Mouse (Mus musculus): ENCODE data around the gene Bricd5. TPM values are rescaled to one million over a fixed set of nuclear protein-coding genes. Genes with fewer than 3 reads are reported as not detected.

Bricd5 gene
- polyA plus RNA-seq, 1 experiment from 2014 or later: 0.18 TPM

DNA sequence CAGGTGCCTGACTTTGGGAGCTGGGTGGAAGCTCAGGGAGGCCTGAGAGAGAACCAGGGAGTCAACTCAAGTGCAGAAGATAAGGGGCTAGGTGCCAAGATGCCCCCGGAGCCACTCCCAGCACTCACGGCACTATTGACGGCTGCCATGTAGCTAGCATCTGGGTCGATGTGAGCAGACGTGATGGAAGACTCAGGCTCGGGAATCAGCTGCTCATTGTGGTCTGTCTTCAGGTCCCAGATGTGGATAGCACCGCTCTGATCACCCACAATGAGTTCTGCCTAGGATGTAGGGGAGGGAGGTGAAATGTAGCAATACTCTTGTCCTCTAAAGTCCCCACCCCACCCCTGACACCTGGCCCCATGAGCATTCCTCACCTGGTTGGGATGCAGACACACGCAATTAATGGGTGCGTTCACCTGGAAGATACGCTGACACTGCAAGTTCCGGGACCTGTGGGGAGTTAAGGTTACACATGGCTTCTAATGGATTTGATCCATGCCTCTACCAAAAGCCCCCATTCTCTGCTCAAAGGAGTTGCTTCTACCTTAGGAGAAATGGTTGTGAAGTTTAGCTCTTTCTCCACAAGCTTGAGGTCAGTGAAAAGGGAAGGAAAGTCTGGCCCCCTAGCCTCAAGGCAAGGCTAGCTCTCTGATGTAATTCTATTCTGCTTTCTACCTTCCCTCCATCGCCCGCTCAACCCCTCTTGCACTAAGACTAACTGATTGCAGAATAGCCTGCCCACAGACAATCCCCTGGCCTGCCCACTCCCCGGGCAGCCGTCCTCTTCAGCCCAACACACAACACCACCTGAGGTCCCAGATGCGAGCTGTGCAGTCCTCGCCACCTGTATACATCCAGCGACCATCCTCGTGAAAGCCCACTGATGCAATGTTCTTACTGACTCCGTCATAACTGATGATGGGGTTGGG is 3.6 kb downstream of the Bricd5 start:
- no peak for ATAC-seq (replicated peaks; ENCODE audit: insufficient number of reproducible peaks, insufficient read depth, low FRiP score, low read depth)
- no peak overlapping the region for H3K27ac ChIP-seq
- H3K36me3 ChIP-seq: peaks cover 29% of the 10 kb centered on the region
- no peak overlapping the region for H3K4me2 ChIP-seq
- WGBS: 92% methylated on average over 20 of the region's 20 CpGs
- H3K9ac ChIP-seq: no peak overlapping the region; the same call in 1 of the 2 replicates
- H3K4me3 ChIP-seq: no peak overlapping the region; the same call in 1 of the 2 replicates
- no peaks in the 10 kb centered on the region for H3K27me3 ChIP-seq
- peaks cover 30% of the 10 kb centered on the region for H3K4me1 ChIP-seq (replicated peaks)
- no peaks in the 10 kb centered on the region for H3K9me3 ChIP-seq (replicated peaks)

DNA sequence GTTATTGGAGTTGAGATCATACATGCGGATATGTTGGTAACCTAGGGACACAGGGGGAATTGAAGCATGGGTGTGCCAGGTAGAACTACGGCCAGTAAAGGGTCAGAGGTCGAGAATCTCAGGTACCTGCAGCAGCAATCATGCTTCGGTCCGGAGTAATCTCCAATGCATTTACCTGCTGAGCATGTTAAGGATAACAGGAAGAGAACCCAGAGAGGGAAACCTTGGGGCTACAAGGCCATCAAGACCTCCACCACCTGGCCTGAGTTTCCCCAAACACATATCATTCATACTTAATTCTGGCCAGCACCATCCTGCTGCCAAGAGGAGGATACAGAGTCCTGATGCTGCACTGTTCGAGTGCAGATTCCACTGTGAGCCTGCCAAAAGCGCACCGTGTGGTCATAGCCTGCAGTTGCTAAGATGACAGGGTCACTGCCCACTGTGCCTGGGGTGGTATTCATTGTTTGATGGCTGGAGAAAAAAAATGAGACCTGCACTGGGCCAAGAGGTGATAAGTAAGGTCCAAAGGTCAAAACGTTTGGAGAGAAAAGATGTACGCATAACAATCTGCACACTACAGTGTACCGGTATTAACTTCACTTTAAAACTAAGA is 4.4 kb downstream of the Bricd5 start:
- Histone ChIP-seq H3K4me1 (replicated peaks) (peaks cover 23% of the 10 kb centered on the region), H3K27ac (no peak overlapping the region), H3K4me2 (peak overlapping the region; percentile 60), H3K9ac (peak overlapping the region; percentile 55), H3K9me3 (replicated peaks) (no peaks in the 10 kb centered on the region), H3K4me3 (peak overlapping the region; percentile 81), H3K27me3 (no peaks in the 10 kb centered on the region), H3K36me3 (peaks cover 29% of the 10 kb centered on the region)
- WGBS: 49% methylated on average over 11 of the region's 11 CpGs
- no peak for ATAC-seq (replicated peaks; ENCODE audit: insufficient number of reproducible peaks, insufficient read depth, low FRiP score, low read depth)

DNA sequence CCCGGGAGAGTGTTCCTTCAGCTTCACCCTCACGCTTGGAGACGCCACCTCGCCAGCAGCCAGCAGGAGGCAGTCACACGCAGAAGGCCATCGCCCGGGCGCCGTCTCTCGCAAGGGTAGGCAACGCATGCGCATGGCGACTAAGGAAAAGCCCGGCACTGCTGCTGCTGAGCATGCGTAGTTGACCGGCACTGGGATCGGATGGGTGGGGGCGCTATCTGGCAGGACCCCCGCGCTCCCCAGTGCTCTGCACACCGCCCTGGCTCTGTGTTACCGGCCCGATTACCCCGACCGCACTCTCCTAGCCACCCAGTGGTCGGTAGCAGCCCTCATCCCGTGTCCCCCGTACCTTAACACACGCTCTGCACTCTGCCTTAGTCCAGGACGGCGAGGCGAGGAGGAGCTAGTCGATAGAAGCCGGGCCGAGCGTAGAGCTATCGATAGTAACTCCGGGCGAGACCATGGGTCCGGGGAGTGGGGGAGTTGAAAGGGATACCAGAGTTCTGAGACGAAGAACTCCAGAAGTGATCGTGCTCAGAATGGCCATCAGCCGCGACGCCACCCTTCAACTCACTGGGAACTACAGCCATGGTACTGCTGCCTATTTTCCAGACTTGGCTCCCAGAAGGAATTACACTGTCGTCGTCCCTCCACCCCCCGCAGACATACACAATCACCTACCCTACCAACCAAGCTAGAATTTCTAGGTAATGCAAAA is 5.1 kb downstream of the Bricd5 start, which contains the start of gene Mlst8:
Gene Mlst8 (minus strand): TSS at position 416 of the 718 bp plus-strand sequence.
- Histone ChIP-seq H3K9ac (peak within 1 kb of the TSS; percentile 91), H3K27me3 (no peaks in the 10 kb centered on the region), H3K4me1 (replicated peaks) (peaks cover 19% of the 10 kb centered on the region), H3K9me3 (replicated peaks) (no peaks in the 10 kb centered on the region), H3K4me3 (peak within 1 kb of the TSS; percentile 81), H3K36me3 (peaks cover 29% of the 10 kb centered on the region), H3K4me2 (peak within 1 kb of the TSS; percentile 60), H3K27ac (peak within 1 kb of the TSS; percentile 94)
- ATAC-seq (replicated peaks; ENCODE audit: insufficient number of reproducible peaks, insufficient read depth, low FRiP score, low read depth): peak; percentile 91
- WGBS: under 1% methylated on average over 48 of the region's 48 CpGs

DNA sequence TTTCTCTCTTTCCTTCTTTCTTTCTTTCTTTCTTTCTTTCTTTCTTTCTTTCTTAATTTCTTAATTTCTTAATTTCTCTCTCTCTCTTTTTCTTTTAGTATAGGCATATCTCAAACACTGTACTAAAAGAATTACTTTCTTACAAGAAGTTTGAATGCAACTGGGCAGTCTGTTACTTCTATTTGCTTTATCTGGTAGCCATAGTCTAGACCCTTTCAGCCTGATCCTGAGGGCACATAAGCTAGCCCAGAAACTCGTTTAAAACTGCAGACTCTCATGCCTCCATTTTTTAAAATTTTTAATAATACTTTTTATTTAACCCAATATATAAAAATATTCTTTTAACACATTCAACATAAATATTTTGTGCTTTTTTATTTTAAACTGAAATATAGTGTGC is 5.7 kb downstream of the Bricd5 start:
- Histone ChIP-seq H3K9ac (no peak overlapping the region), H3K4me2 (peak overlapping the region; percentile 60), H3K4me1 (replicated peaks) (peaks cover 14% of the 10 kb centered on the region), H3K27me3 (no peaks in the 10 kb centered on the region), H3K27ac (no peak overlapping the region), H3K9me3 (replicated peaks) (no peaks in the 10 kb centered on the region), H3K36me3 (peaks cover 29% of the 10 kb centered on the region), H3K4me3 (peak overlapping the region; percentile 81)
- ATAC-seq (replicated peaks; ENCODE audit: insufficient number of reproducible peaks, insufficient read depth, low FRiP score, low read depth): no peak
- 21% methylated on average over 1 of the region's 1 CpGs for WGBS

DNA sequence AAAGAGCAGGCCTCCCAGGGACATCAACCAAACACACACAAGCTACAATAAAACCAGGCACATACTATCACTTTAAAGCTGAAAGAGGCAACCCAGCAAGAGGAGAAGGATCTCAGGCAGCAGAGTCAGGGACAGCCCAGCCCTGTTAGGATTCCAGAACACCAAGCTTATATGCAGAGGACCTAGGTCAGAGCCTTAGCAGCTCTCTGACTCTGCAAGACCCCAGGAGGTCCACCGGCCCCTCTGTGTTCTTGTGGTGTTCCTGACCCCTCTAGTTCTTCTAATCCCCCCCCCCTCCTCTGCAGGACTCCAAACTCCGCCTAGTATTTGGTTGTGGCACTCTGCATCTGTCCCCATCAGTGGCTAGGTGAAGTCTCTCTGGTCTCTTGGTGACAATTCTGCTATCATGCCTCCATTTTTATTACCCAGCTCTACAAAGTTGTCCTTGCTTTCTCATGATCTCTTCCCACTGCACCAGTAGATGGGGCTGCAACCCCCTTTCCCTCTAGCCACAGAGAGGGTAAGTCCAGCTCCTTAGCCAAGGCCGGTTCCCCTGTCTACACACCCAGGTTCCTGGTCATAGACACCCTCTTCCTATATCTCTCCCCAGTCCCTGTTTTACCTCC is 6.6 kb downstream of the Bricd5 start:
- H3K27ac ChIP-seq: no peak overlapping the region

DNA sequence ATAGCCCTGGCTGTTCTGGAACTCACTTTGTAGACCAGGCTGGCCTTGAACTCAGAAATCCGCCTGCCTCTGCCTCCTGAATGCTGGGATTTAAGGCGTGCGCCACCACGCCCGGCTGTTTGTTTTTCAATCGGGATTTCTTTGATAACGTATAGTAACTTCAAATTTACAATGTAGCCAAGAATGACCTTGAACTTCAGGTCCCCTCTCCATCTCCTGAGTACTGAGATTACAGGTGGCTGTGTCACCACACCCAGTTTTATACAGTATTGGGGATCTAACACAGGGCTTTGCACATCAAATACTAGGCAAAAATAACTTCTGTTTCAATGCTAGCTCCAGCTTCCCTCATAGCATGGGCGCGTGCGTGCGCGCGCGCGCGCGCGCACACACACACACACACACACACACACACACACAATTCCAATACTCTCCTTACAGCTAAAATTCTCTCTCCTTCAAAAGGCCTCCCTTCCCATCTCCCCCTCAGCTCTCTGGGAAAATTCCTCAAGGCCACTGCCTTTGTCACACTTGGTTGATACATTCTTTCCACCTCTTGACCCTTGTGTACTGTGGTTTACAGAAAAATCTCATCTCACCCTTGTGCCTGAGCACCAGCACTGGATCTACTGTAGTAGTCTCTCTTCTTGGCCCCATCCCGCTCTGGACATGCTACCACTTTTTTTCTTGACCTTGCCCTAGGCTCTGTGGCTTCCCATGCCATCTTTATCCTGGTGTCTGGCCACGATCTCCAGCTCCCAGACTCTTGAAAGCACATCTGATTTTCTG is 7.5 kb downstream of the Bricd5 start:
- 91% methylated on average over 20 of the region's 20 CpGs for WGBS
- peaks cover 12% of the 10 kb centered on the region for H3K36me3 ChIP-seq
- no peak overlapping the region for H3K9ac ChIP-seq
- ATAC-seq (replicated peaks; ENCODE audit: insufficient number of reproducible peaks, insufficient read depth, low FRiP score, low read depth): no peak
- no peak overlapping the region for H3K27ac ChIP-seq
- H3K4me3 ChIP-seq: no peak overlapping the region
- H3K4me1 ChIP-seq (replicated peaks): peaks cover 21% of the 10 kb centered on the region
- 0 out of 2 replicates have a peak, but pooled peaks cover 9% of the 10 kb centered on the region for H3K27me3 ChIP-seq
- H3K9me3 ChIP-seq (replicated peaks): no peaks in the 10 kb centered on the region
- H3K4me2 ChIP-seq: no peak overlapping the region

More for the DNA sequence above, 6.6 kb downstream of the Bricd5 start:
- Histone ChIP-seq H3K9me3 (replicated peaks) (no peaks in the 10 kb centered on the region), H3K27me3 (0 out of 2 replicates have a peak, but pooled peaks cover 2% of the 10 kb centered on the region), H3K4me2 (0 out of 2 replicates have a peak overlapping the region, but pooled peaks have one; percentile 4), H3K4me1 (replicated peaks) (peaks cover 16% of the 10 kb centered on the region), H3K36me3 (peaks cover 21% of the 10 kb centered on the region), H3K9ac (no peak overlapping the region), H3K4me3 (no peak overlapping the region)
- no peak for ATAC-seq (replicated peaks; ENCODE audit: insufficient number of reproducible peaks, insufficient read depth, low FRiP score, low read depth)
- WGBS: 49% methylated on average over 3 of the region's 3 CpGs

DNA sequence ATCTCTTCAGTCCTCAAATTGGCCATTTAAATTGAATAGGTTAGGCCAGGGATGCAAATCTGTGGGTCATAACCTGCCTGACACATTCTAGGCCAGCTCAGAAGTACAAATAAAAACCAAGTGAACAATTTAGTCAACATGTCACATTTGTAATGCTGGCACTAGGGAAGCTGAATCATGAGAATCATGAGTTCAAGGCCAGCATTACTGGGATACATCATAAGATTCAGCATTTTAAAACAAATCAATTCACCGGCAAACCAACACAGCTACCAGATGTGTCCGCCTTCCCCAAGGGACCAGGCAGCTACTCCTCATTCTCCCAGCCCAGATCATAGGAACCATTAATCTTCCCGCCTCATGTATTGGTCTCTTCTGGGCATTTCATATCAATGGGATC is 9.8 kb downstream of the Bricd5 start:
- no peak overlapping the region for H3K4me3 ChIP-seq
- no peak for ATAC-seq (replicated peaks; ENCODE audit: insufficient number of reproducible peaks, insufficient read depth, low FRiP score, low read depth)

DNA sequence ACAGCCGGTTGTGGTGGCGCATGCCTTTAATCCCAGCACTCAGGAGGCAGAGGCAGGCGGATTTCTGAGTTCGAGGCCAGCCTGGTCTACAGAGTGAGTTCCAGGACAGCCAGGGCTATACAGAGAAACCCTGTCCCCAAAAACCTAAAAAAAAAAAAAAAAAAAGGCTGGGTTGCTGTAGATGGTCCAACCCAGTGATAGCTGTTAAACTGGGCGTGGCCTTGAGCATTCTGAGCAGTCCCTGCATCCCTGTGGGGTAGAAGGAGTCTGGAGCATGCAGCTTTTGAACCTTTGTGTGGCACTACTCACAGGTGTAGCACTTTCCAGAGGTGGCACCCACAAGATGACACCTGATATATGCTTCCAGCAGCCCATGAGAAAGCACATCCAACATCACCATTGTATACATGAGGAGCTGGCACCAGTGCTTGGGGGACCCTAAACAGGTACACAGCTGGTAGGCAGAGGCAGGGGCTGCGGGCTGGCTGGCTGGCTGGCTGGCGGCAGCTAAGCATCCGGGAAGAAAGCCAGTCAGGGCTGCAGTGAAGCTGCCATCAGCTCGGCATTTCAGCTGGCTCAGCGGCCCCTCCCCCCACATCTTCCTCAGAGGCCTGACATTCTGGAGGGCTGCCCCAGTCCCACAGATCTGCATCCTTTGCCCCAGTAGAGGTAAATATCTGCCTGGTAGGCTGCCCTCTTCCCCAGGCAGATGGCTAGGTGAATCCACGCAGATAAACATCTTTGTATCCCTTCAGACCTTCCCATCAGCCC is 11.6 kb downstream of the Bricd5 start:
- no peak for ATAC-seq (replicated peaks; ENCODE audit: insufficient number of reproducible peaks, insufficient read depth, low FRiP score, low read depth)
- 41% methylated on average over 11 of the region's 11 CpGs for WGBS
- H3K27ac ChIP-seq: no peak overlapping the region
- peaks cover 47% of the 10 kb centered on the region for H3K27me3 ChIP-seq
- no peaks in the 10 kb centered on the region for H3K36me3 ChIP-seq
- H3K9ac ChIP-seq: no peak overlapping the region
- no peak overlapping the region for H3K4me3 ChIP-seq
- H3K4me1 ChIP-seq (replicated peaks): peaks cover 21% of the 10 kb centered on the region
- H3K4me2 ChIP-seq: no peak overlapping the region
- no peaks in the 10 kb centered on the region for H3K9me3 ChIP-seq (replicated peaks)

More for the DNA sequence above, 9.8 kb downstream of the Bricd5 start:
- no peak overlapping the region for H3K4me2 ChIP-seq
- peaks cover 30% of the 10 kb centered on the region for H3K27me3 ChIP-seq
- no peak overlapping the region for H3K27ac ChIP-seq
- peaks cover 17% of the 10 kb centered on the region for H3K4me1 ChIP-seq (replicated peaks)
- H3K9ac ChIP-seq: no peak overlapping the region
- 87% methylated on average over 3 of the region's 3 CpGs for WGBS
- H3K36me3 ChIP-seq: no peaks in the 10 kb centered on the region
- H3K9me3 ChIP-seq (replicated peaks): no peaks in the 10 kb centered on the region

DNA sequence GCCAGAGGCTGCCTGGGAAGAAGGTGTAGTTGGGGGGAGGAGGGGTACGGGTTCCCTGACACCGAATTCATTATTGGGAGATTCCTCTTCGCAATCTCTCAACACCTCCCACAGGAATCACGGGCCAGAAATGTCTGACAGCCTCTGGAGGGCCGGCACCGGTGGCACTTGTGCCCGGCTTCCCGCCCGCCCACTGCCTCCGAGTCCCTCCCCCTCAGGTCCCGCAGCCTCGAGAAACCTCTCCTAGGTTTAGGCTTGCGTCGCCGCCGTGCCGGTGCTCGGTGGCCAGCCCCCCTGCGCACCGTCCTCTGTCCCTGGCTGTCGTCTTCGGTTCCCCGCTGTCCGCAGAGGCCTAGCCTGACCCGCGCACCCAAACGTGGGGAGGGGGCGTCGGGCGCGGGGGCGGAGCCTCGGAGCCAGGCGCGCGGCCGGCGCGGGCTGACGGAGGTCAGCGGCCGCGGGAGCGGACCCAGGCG is 14.5 kb downstream of the Bricd5 start, which contains the start of gene Caskin1:
Gene Caskin1 (plus strand): TSS at position 416 of the 476 bp plus-strand sequence.
- WGBS: under 1% methylated on average over 38 of the region's 45 CpGs

More for the DNA sequence above, 14.5 kb downstream of the Bricd5 start, which contains the start of gene Caskin1:
- peak; percentile 48 for ATAC-seq (replicated peaks; ENCODE audit: insufficient number of reproducible peaks, insufficient read depth, low FRiP score, low read depth)
- no peaks in the 10 kb centered on the region for H3K9me3 ChIP-seq (replicated peaks)
- peak within 1 kb of the TSS; percentile 68 for H3K9ac ChIP-seq
- H3K36me3 ChIP-seq: no peaks in the 10 kb centered on the region
- H3K27ac ChIP-seq: no peak within 1 kb of the TSS
- peaks cover 69% of the 10 kb centered on the region for H3K27me3 ChIP-seq
- H3K4me3 ChIP-seq: peak within 1 kb of the TSS; percentile 72
- H3K4me1 ChIP-seq (replicated peaks): peaks cover 21% of the 10 kb centered on the region
- peak within 1 kb of the TSS; percentile 98 for H3K4me2 ChIP-seq
